Mouse (Mus musculus): Measurements from ENCODE around the gene Asphd2.
A peak's percentile ranks its signal among the peaks of the same experiment; 100 is the strongest.

The Asphd2 gene

GRCm38 (mm10) chr5:112346211-112346965, 48.3 kb downstream of the Asphd2 start:
- DNase-seq, result no peak

- DNase-seq, result no peak
Observed at GRCm38 (mm10) chr5:112344092-112344960, 50.3 kb downstream of the Asphd2 start.

- DNase-seq, result no peak
Observed at GRCm38 (mm10) chr5:112343205-112343595, 51.5 kb downstream of the Asphd2 start.

DNA sequence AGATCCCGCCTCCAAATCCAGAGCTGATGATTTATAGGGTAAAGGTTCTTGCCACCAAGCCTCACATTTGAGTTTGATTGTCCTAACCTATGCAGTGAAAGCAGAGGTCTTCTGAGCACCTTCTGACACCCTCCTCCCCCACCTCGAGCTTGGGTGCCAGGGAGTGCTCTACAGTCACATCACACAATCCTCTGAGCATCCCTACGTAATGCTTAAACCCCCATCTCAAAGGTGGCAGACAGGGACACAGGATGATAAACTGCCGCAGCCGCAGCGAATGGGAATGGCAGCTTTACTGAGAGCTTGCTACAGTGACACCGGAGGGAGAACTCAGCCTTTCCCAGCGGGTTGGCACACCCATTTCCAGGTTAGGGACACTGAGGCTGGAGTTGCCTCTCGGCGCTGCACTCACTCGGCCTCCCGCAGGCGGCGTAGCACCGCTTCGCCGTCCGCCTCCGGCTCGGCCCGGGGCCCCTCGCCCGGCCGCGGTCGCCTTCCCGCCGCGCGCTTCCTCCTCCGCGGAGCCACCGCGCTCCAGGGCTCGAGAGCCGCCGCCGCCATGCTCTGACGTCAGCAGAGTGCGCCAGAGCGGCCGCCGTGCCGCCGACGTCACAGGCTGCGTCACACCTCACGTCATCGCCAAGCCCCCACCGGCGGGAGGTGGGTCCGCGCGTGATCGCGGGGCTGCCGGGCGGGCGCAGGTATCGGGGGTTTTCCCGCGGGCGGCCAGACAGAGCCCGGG, 52.0 kb downstream of the Asphd2 start, which contains the start of the genes Srrd and Hps4:
Gene Srrd, minus strand, starts transcription at position 578 of the 742 bp plus-strand sequence.
Gene Hps4, plus strand, starts transcription at position 621 of the 742 bp plus-strand sequence.
- DNase-seq, result peak; percentile 91

DNA sequence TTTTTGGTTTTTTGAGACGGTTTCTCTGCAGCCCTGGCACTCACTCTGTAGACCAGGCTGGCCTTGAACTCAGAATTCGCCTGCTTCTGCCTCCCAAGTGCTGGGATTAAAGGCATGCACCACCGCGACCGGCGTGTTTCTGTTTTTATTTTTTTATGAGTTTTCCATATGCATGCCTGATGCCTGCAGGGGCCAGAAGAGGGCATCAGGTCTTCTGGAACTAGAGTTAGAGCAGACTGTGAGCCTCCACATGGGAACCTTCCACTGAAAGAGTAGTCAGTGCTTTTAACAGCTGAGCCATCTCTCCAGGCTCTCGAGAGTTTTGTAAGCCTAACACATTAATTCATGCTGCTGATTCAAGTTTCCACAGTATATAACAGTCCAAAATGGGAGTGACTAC, 55.5 kb downstream of the Asphd2 start:
- no peak for DNase-seq

GRCm38 (mm10) chr5:112337004-112337403, 57.7 kb downstream of the Asphd2 start:
- no peak for DNase-seq

DNA sequence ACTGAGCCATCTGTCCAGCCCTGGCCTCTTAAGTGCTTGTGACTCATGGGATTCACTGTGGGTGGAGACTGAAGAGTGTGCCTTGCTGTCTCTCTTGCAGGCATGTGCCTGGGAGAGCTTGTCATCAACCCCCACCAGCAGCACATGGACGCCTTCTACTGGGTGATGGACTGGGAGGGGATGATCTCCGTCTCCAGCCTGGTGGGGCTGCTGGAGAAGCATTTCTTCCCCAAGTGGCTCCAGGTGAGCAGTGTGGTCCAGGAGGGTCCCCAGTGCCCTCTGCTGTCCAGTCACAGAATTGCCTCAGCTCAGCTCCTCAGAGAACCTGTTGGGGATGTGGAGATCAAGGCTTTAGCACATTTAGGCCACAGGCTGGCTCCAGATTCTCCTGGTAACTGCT, 59.2 kb downstream of the Asphd2 start:
- DNase-seq, result peak; percentile 68

Data from thymus, postnatal 14 days (tissue).